Mouse (Mus musculus) MEL (cell line): Measurements from ENCODE around the gene Bcas2.

Source experiments
- CHD1 ChIP-seq: IDR thresholded peaks from 2 replicates; pipeline ENCODE4 v1.6.1; 2012; ENCODE audit warnings: low read depth, mild to moderate bottlenecking, inconsistent platforms, low read length, improper control_type of control experiment
- CTCF ChIP-seq, 3 experiments: IDR thresholded peaks in 2 of 3; conservative IDR thresholded peaks in 1 of 3; 2 replicates each; pipeline ENCODE4 v1.5.1; 2011 to 2012; ENCODE audit warnings: low read length in 3 of 3, low read depth in 2 of 3, mild to moderate bottlenecking in 2 of 3, improper control_type of control experiment in 1 of 3, inconsistent platforms in 1 of 3, mixed read lengths in 1 of 3, moderate library complexity in 1 of 3; ENCODE audit not compliant: control insufficient read depth in 1 of 3, insufficient read depth in 1 of 3, poor library complexity in 1 of 3, severe bottlenecking in 1 of 3
- E2F4 ChIP-seq: IDR thresholded peaks from 2 replicates; pipeline ENCODE4 v1.6.1; 2011; ENCODE audit warnings: low read depth, low read length, improper control_type of control experiment, borderline replicate concordance
- GATA1 ChIP-seq: IDR thresholded peaks from 2 replicates; pipeline ENCODE4 v1.6.1; 2011; ENCODE audit warnings: low read depth, low read length, improper control_type of control experiment
- MAZ ChIP-seq: IDR thresholded peaks from 2 replicates; pipeline ENCODE4 v1.6.1; 2012; ENCODE audit warnings: low read depth, mild to moderate bottlenecking, inconsistent platforms, low read length, improper control_type of control experiment
- POLR2A ChIP-seq, 2 experiments: IDR thresholded peaks; 2 replicates each; pipeline ENCODE4 v1.6.1; 2011 to 2012; ENCODE audit warnings: low read length in 2 of 2, mild to moderate bottlenecking in 2 of 2, control low read depth in 1 of 2, improper control_type of control experiment in 1 of 2, low read depth in 1 of 2, moderate library complexity in 1 of 2; ENCODE audit not compliant: control insufficient read depth in 1 of 2, insufficient read depth in 1 of 2, poor library complexity in 1 of 2
- USF1 ChIP-seq: IDR thresholded peaks from 2 replicates; pipeline ENCODE4 v1.6.1; 2014; ENCODE audit warnings: low read depth, mild to moderate bottlenecking, inconsistent platforms, low read length, improper control_type of control experiment, moderate library complexity
- ZC3H11A ChIP-seq: IDR thresholded peaks from 2 replicates; pipeline ENCODE4 v1.6.1; 2012; ENCODE audit warnings: low read depth, mild to moderate bottlenecking, inconsistent platforms, low read length, improper control_type of control experiment

GRCm38 (mm10) chr3:103214593-103215285 is 43.3 kb downstream of the Bcas2 start:
- TF ChIP-seq CTCF (IDR thresholded peaks at IDR 0.05 in 2 of 3, conservative IDR thresholded peaks at IDR 0.05 in 1 of 3; ENCODE audit: control insufficient read depth in 1 of 3, insufficient read depth in 1 of 3, low read depth in 2 of 3, low read length in 3 of 3, poor library complexity in 1 of 3, severe bottlenecking in 1 of 3) (no peak), ZC3H11A (no peak), MAZ (no peak), E2F4 (no peak), CHD1 (no peak), POLR2A (IDR thresholded peaks at IDR 0.05; ENCODE audit: control insufficient read depth in 1 of 2, insufficient read depth in 1 of 2, low read depth in 1 of 2, low read length in 2 of 2, poor library complexity in 1 of 2) (no peak), USF1 (no peak), GATA1 (no peak)
